Mouse (Mus musculus) kidney, adult 18-20 months (tissue): ENCODE measurements at regions not wholly inside any gene's neighbourhood (a gene's known extent, or its start where the extent isn't known, plus 50 kb on each side); places are given as distances from the start of the nearest gene placed in this dataset.

Experiments used
- DNase-seq: peaks from one replicate; pipeline ENCODE4 v3.0.0; 2021

GRCm38 (mm10) chr3:99447361-99447760 lies 207.2 kb downstream of the Tbx15 start:
- no peak for DNase-seq

GRCm38 (mm10) chr3:99447813-99448212 lies 207.6 kb downstream of the Tbx15 start:
- DNase-seq: no peak

- DNase-seq: no peak
Measured at GRCm38 (mm10) chr3:99459036-99459863, 219.1 kb downstream of the Tbx15 start.

- DNase-seq: no peak
Measured at GRCm38 (mm10) chr3:99499980-99500379, 259.8 kb downstream of the Tbx15 start.

- no peak for DNase-seq
Measured at GRCm38 (mm10) chr3:99504772-99505171, 264.6 kb downstream of the Tbx15 start.

- DNase-seq: no peak
Measured at GRCm38 (mm10) chr3:99512250-99512649, 272.1 kb downstream of the Tbx15 start.

GRCm38 (mm10) chr3:99512933-99513332 lies 272.8 kb downstream of the Tbx15 start:
- DNase-seq: no peak

- DNase-seq: no peak
Measured at GRCm38 (mm10) chr3:99515751-99516150, 275.6 kb downstream of the Tbx15 start.

GRCm38 (mm10) chr3:99560917-99561316 lies 320.7 kb downstream of the Tbx15 start:
- no peak for DNase-seq

GRCm38 (mm10) chr3:99573335-99573976 lies 311.8 kb upstream of the Spag17 start:
- DNase-seq: no peak

- no peak for DNase-seq
Measured at GRCm38 (mm10) chr3:99573977-99574373, 311.2 kb upstream of the Spag17 start.

GRCm38 (mm10) chr3:99602679-99603078 lies 282.5 kb upstream of the Spag17 start:
- DNase-seq: no peak

- DNase-seq: no peak
Measured at GRCm38 (mm10) chr3:99632309-99632708, 252.9 kb upstream of the Spag17 start.

- DNase-seq: no peak
Measured at GRCm38 (mm10) chr3:99641343-99642106, 243.7 kb upstream of the Spag17 start.

- no peak for DNase-seq
Measured at GRCm38 (mm10) chr3:99644910-99645309, 240.3 kb upstream of the Spag17 start.

GRCm38 (mm10) chr3:99645318-99645717 lies 239.9 kb upstream of the Spag17 start:
- no peak for DNase-seq

GRCm38 (mm10) chr3:99657617-99658016 lies 227.6 kb upstream of the Spag17 start:
- no peak for DNase-seq

- no peak for DNase-seq
Measured at GRCm38 (mm10) chr3:99663783-99664182, 221.4 kb upstream of the Spag17 start.

GRCm38 (mm10) chr3:99665363-99665762 lies 219.8 kb upstream of the Spag17 start:
- DNase-seq: no peak

GRCm38 (mm10) chr3:99665902-99666768 lies 219.1 kb upstream of the Spag17 start:
- no peak for DNase-seq

- DNase-seq: no peak
Measured at GRCm38 (mm10) chr3:99674145-99674544, 211.1 kb upstream of the Spag17 start.

GRCm38 (mm10) chr3:99709506-99709905 lies 175.7 kb upstream of the Spag17 start:
- DNase-seq: no peak

GRCm38 (mm10) chr3:99716381-99716780 lies 168.8 kb upstream of the Spag17 start:
- DNase-seq: no peak
